Mouse (Mus musculus): ENCODE measurements at regions not wholly inside any gene's neighbourhood (a gene's known extent, or its start where the extent isn't known, plus 50 kb on each side); places are given as distances from the start of the nearest gene placed in this dataset.

DNA sequence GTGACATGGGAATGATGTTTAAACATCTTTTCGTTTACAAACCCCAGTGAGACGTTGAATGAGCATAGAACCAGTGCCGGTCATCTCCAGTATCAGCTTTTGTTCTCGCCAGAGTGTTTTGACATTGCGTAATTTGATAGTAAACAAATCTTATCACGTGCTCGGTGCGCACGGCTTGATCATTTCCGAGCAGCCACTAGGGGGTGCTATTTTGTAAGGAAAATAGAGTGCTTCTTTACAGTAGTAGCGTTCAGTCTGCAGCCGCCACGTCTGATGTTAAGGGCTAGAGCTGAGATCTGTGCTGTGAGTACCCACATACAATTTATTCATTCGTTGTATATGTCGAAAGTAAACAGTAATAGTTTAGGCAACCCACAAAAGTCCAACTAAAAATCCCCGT, 137.2 kb upstream of the Wdfy3 start:
- TF ChIP-seq CTCF (IDR thresholded peaks at IDR 0.05; ENCODE audit: low read depth): peak; percentile 74
- no peak for TF ChIP-seq EP300 (IDR thresholded peaks at IDR 0.05; ENCODE audit: low read depth)

Data from liver, postnatal 0 days (tissue).